Mouse (Mus musculus) thymus, postnatal 25 days (tissue): ENCODE measurements around the gene Cib4.

Experiments used
- DNase-seq: peaks from one replicate; pipeline ENCODE4 v3.0.0; 2022

Cib4 gene

GRCm38 (mm10) chr5:30513111-30513510 is 32.5 kb downstream of the Cib4 start:
- DNase-seq = no peak

GRCm38 (mm10) chr5:30497299-30497698 is 48.3 kb downstream of the Cib4 start:
- no peak for DNase-seq

DNA sequence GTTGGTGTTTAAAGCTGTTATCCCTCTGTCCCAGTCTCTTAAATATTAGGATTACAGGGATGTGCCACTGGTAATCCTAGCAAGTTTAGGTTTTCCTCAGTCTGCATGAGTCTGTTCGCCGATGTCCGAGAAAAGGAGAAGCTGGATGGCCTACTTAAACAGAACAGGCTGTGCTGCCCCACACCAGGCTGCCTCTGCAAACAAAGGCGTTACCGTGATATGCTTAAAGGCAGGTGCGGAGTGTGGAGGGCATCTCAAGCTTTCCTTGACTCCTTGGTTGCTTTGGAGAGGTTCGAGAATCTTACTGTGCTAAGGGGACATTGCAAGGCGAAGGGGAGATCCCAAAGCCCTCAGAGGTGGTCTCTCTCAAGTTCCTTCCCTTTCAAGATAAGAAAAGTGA is 48.8 kb downstream of the Cib4 start:
- no peak for DNase-seq

GRCm38 (mm10) chr5:30495288-30495687 is 50.3 kb downstream of the Cib4 start:
- no peak for DNase-seq

DNA sequence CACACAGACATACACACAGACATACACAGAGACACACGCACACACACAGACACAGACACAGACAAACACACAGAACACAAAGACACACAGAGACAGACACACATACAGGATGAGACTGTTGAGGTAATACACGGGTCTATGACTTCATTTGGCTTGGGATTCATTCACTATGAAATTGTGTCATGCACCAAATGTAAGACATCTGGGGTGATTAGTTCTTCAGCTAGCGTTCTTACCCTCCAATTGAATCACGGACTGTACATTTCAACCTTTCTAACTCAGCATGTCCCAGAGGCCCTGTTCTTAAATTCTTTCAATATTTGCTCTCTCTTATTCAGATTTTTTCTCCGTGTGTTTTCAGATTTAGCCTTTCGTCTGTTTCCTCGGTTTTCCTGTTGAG is 51.0 kb downstream of the Cib4 start:
- no peak for DNase-seq

DNA sequence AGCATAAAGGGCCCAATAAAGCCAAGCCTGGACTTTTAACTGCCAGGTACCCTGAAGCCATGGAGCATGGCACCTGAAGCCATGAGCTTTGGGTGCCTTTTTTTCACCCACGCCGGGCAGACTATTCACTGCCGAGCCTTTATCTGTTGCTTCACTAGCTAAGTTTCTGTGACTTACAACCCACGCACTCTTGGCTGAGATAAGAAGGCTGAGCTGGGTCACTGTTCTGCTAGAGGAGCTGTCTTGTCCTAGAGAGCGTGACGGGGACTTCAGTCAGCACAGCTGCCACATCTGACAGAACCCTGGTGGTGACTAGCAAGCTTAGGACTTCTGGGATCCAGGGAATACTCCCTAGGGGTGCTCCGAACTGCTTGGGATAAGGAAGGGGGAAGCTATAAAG is 51.9 kb downstream of the Cib4 start:
- DNase-seq = no peak

GRCm38 (mm10) chr5:30490845-30491244 is 54.8 kb downstream of the Cib4 start:
- no peak for DNase-seq

DNA sequence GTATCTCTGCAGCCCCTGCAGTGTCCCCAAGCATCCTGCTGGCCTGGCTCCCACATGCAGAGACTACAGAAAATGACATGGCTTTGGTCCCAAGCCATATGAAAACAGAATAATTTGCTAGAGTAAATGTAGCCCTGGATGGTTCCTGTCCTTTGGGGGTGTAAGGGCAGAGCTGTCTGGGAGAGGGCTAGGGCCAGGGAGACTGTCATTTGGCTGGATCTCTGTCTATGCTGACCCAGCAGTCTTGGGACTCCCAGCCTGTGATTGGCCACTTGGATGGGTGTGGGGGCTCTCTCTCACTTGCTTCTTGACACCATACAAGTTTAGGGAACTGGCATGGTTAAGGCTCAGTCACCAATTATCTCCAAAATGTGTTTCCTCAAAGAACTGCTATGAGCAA is 55.4 kb downstream of the Cib4 start:
- no peak for DNase-seq

- no peak for DNase-seq
These were observed 60.5 kb downstream of the Cib4 start for GRCm38 (mm10) chr5:30485136-30485535.

GRCm38 (mm10) chr5:30484591-30484990 is 61.0 kb downstream of the Cib4 start:
- no peak for DNase-seq

DNA sequence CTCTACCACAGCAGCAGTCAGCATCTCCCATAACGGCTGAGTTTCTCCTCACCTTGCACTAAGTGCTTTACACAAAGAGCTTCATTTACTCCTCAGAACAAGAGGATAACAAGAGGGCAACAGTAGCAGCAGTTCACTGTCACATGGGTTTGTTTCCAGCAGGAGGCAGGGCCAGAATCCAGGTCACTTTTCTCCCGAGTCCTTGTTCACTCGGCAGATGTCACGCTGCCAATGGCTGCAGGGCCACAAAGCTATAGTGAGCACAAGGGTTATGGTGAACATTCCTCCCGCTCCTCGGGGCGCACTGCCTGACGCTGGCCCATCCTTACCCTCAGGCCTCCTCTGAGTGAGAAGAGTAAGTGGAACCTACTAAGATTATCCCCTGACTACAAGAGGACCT is 62.1 kb downstream of the Cib4 start:
- DNase-seq = no peak

DNA sequence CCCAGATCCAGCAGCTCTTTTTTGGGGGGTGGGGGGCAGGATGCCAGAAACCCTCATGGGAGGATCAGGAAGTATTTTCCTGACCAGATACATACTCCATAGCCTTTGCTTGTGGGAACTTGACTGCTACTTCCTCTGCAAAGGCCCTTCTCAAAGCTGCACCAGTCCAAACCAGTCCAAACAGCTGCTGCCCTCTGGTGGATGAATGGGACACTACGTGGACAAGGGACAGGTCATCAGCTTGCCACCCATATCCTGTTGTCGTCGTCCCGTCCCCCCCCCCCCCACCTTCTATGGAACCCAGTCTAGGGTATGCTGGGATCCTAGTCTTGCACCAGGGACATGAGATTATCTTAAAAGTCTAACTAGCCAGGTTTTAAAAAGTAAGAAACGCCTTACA is 63.3 kb downstream of the Cib4 start:
- peak; percentile 70 for DNase-seq

GRCm38 (mm10) chr5:30476534-30476933 is 69.1 kb downstream of the Cib4 start:
- peak; percentile 37 for DNase-seq

DNA sequence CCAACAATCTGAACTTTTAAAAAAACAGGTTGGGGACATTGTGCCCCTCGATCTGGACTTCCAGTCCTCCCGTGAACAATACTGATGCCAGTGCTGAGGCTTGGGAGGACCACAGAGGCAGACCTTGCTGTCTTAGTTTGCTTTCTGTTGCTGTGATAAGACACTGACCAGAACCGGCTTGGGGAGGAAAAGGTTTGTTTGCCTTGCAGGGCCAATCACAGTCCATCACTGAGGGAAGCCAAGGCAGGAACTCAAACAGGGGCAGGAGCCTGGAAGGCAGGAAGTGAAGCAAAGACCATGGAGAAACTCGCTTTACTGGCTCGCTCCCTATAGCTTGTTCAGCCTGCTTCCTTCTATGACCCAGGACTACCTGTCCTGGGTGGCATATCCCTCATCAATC is 73.5 kb downstream of the Cib4 start:
- DNase-seq = no peak

- DNase-seq = no peak
These were observed 75.2 kb downstream of the Cib4 start for GRCm38 (mm10) chr5:30470454-30470853.

GRCm38 (mm10) chr5:30466315-30466714 is 79.3 kb downstream of the Cib4 start:
- DNase-seq = no peak

DNA sequence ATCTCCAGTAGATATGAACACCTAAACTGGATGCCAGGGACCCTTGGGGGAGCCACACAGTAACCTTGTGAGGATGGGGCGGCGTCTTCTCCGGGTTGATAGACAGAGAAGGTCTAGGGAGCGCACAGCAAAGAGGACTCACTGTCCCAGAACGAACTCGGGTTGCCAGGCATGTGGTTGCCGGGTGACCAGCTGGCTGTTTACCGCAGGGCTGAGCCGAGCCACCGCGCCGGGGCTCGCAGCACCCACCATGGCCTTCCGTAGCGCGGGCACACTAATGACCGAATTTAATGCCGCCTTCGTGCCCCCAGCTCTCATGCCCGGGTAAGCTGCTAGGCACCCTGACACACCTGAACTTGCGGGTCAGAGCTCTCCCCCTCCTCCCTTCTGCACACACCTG is 79.8 kb downstream of the Cib4 start, which contains the start of gene 1700001C02Rik:
Gene 1700001C02Rik, plus strand, starts transcription at position 187 of the 400 bp plus-strand sequence.
- DNase-seq = no peak

DNA sequence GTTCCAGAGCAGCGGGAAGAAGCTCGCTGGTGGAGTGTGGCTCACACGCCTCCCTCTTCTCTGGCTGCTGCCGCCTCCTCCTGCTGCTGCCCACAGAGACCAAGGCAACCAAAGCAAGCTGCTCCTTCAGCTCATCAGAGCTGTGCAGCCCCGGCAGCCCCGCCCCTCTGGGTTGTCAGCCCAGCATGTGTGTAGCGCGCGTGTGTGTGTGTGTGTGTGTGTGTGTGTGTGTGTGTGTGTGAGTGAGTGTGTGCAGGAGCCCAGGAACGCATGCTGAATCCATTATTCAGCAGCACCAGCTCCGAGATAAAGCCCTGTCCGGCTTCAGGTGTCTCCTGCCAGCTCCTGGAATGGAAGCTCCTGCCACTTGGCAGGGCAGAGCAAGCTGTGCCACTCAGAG is 83.8 kb downstream of the Cib4 start, which contains the start of gene Otof:
Gene Otof, minus strand, starts transcription at position 112 of the 400 bp plus-strand sequence.
- DNase-seq = no peak

DNA sequence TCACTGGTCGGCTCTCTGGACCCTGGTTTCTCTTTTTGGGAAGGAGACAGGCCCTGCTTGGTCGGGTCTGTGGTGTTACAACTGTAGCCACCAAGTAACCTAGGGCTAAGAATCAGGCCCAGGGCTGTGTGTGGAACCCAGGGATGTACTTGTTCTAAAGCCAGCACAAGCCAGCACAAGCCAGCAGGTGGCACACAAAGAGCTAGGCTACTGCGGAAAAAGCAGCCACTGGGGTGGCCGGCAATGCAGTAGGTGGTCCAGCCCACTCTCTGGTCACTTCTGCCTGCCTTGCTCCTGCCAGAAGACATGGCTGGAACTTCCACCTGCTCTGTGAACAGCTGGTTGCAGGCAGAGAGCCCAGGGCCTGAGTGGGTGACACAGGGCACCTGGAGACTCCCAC is 85.5 kb downstream of the Cib4 start:
- DNase-seq = no peak

DNA sequence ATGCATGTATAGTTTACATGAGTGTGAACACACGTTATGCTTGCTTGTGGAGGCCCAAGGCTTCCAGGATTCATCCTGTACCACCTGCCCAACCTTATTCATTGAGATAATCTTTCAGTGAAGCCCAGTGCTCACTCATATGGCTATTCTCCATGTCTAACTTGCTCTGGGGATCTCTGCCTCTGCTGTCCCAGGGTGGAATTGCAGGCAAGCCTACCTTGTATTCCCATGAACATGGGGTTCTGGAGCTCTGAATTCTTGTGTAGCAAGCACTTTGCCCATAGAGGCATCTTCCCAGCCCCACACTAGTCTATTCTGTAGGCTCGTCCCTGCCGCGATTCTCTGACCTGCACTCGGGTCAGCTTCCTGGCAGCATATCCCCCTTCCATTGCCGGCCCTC is 89.6 kb downstream of the Cib4 start:
- no peak for DNase-seq

- no peak for DNase-seq
These were observed 101.2 kb downstream of the Cib4 start for GRCm38 (mm10) chr5:30444327-30444895.

DNA sequence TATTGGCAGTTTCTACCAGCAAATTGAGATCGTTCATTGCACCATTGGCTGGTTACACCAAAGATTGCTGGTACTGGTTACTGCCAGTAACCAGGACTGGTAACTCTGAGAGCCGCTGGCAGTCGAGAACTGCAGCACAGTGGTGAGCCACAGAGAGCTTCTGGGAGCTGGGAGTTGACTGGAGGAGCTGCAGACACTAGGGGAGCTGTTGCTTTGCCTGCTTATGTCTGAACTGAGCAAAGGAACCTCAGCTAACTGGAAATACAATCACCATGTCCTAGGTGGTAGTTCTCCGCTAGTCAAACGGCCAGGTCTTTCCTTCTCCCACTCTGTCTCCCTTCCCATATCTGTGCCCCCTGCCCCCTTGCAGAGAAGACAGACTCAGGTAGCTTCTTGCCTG is 103.4 kb downstream of the Cib4 start:
- no peak for DNase-seq

DNA sequence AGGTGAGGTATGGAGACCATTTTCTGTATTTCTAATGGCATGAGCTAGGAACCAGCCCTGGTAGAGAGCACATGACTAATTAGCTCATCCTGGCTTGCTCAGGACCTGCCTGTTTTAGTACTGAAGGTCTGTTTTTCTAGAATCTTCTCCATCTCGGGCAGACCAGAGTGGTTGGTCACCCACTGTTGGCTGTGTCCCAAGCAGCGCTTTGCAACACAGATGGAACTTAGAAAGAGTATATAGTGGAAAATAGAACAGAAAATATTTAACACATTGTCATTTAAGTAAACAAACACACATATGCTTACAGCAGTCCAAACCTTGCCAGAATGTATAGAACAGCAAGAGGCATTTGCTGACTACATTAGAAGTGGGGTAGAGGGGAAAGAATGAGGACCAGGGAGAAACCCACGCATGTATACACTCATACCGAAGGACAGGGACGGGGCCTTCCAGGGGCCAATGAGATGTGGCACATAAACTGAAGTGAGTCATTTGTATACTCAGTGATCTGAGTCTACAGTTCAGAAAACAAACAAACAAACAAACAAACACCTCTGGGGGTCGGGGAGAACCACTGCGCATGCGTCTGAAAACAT is 105.2 kb downstream of the Cib4 start:
- DNase-seq = no peak

GRCm38 (mm10) chr5:30438931-30439330 is 106.7 kb downstream of the Cib4 start:
- DNase-seq = no peak
